Mouse (Mus musculus) lung, adult 2 months (tissue): ENCODE data around the gene Erv3.

Source experiments
- CTCF ChIP-seq: fragments of 200-500 bp; IDR thresholded peaks from 2 replicates; pipeline ENCODE4 v1.5.1; 2011; ENCODE audit warnings: mild to moderate bottlenecking, low read length, control low read depth; ENCODE audit not compliant: insufficient read depth
- POLR2A ChIP-seq: fragments of 200-500 bp; IDR thresholded peaks from 2 replicates; pipeline ENCODE4 v1.6.1; 2011; ENCODE audit warnings: low read depth, mild to moderate bottlenecking, control low read depth, low read length, borderline replicate concordance; ENCODE audit errors: extremely low read depth

DNA sequence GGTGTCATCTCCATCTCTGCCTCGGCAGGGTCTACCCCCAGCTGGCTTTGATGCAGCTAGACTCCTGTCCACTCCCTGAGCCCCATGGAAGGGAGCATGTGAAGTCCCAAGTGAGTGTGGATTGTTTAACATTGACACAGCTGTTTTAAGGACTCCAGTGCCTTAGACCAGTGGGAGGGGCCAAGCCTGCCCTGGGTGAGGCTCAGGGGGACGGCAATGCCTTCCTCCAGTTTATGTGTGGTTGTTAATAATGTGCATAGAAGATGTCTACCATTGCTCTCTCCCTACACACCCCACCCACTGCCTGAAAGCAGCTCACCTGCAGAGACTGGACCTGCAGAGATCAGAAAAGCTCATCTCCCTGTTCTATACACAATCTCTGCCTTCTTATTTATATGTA, 35.6 kb downstream of the Erv3 start:
- TF ChIP-seq POLR2A (no peak), CTCF (no peak)
